Mouse (Mus musculus) kidney, embryonic 15.5 days (tissue): Measurements from ENCODE around the gene Hoxa1. TPM values are rescaled to one million over a fixed set of nuclear protein-coding genes. Genes with fewer than 3 reads are reported as not detected.

Source experiments
- ATAC-seq: fragments of 200-750 bp; cut with Nextera tagmentation; replicated peaks from 2 replicates; pipeline ENCODE4 v1.8.0; 2017; ENCODE audit warnings: moderate TSS enrichment; ENCODE audit not compliant: low FRiP score
- H3K27ac ChIP-seq: fragments of 300-500 bp; sonication (generic); 2 replicates; pipeline ENCODE4 v1.5.1; 2015; ENCODE audit warnings: mild to moderate bottlenecking, inconsistent platforms
- H3K27me3 ChIP-seq: fragments of 300-500 bp; sonication (generic); 2 replicates; pipeline ENCODE4 v1.6.1; 2015; ENCODE audit warnings: inconsistent platforms
- H3K36me3 ChIP-seq: fragments of 300-500 bp; sonication (generic); 2 replicates; pipeline ENCODE4 v1.6.1; 2015; ENCODE audit warnings: inconsistent platforms
- H3K4me1 ChIP-seq: fragments of 300-500 bp; sonication (generic); 2 replicates; pipeline ENCODE4 v1.6.1; 2015; ENCODE audit warnings: inconsistent platforms
- H3K4me2 ChIP-seq: fragments of 300-500 bp; sonication (generic); 2 replicates; pipeline ENCODE4 v1.6.1; 2015; ENCODE audit warnings: moderate library complexity, mild to moderate bottlenecking, inconsistent platforms
- H3K4me3 ChIP-seq: fragments of 300-500 bp; sonication (generic); replicated peaks from 2 replicates; pipeline ENCODE4 v1.5.1; 2015; ENCODE audit warnings: mild to moderate bottlenecking, inconsistent platforms
- H3K9ac ChIP-seq: fragments of 300-500 bp; sonication (generic); 2 replicates; pipeline ENCODE4 v1.6.1; 2015; ENCODE audit warnings: mild to moderate bottlenecking, inconsistent platforms
- H3K9me3 ChIP-seq: fragments of 300-500 bp; sonication (generic); replicated peaks from 2 replicates; pipeline ENCODE4 v1.6.1; 2016; ENCODE audit warnings: inconsistent platforms
- WGBS: fragments of 180-500 bp; shearing (Covaris S2); methylation state at CpG from one replicate; pipeline ENCODE4 v1.1.7; 2015; ENCODE audit warnings: mixed read lengths; 5-methylcytosine and 5-hydroxymethylcytosine counted together
- polyA plus RNA-seq: library from polyadenylated mRNA; unstranded; fragments of >200 nt; fragmentation: Nextera tagmentation; extraction: Ambion mirVana; gene quantifications from 2 replicates; pipeline ENCODE4 v1.2.1, GENCODE M21; 2015

Gene Hoxa1
- polyA plus RNA-seq, 1 experiment from 2014 or later: 0.81 TPM

- Histone ChIP-seq H3K27ac (peak overlapping the region; percentile 98), H3K4me1 (peaks cover 100% of the 10 kb centered on the region), H3K9me3 (no peaks in the 10 kb centered on the region), H3K9ac (no peak overlapping the region), H3K4me3 (no peak overlapping the region), H3K4me2 (peak overlapping the region; percentile 45), H3K36me3 (0 out of 2 replicates have a peak, but pooled peaks cover 10% of the 10 kb centered on the region), H3K27me3 (no peaks in the 10 kb centered on the region)
- no peak for ATAC-seq
- WGBS: 28% methylated on average over 3 of the region's 3 CpGs
Measured at GRCm38 (mm10) chr6:52185834-52186233, 27.7 kb upstream of the Hoxa1 start.

GRCm38 (mm10) chr6:52185222-52185621 is 27.1 kb upstream of the Hoxa1 start:
- WGBS: 3% methylated on average over 19 of the region's 19 CpGs
- peak overlapping the region; percentile 9; the same call in 1 of the 2 replicates for H3K4me3 ChIP-seq

GRCm38 (mm10) chr6:52184668-52185067 is 26.6 kb upstream of the Hoxa1 start:
- Histone ChIP-seq H3K4me3 (no peak overlapping the region), H3K27me3 (no peaks in the 10 kb centered on the region)

More at GRCm38 (mm10) chr6:52185222-52185621, 27.1 kb upstream of the Hoxa1 start:
- H3K9ac ChIP-seq: no peak overlapping the region
- H3K27me3 ChIP-seq: no peaks in the 10 kb centered on the region
- H3K4me1 ChIP-seq: peaks cover 100% of the 10 kb centered on the region
- H3K36me3 ChIP-seq: 0 out of 2 replicates have a peak, but pooled peaks cover 10% of the 10 kb centered on the region
- ATAC-seq: no peak
- peak overlapping the region; percentile 45 for H3K4me2 ChIP-seq
- H3K27ac ChIP-seq: peak overlapping the region; percentile 98
- no peaks in the 10 kb centered on the region for H3K9me3 ChIP-seq

GRCm38 (mm10) chr6:52183311-52184080 is 25.4 kb upstream of the Hoxa1 start:
- ATAC-seq: peak; percentile 63
- 24% methylated on average over 10 of the region's 10 CpGs for WGBS
- Histone ChIP-seq H3K27me3 (no peaks in the 10 kb centered on the region), H3K4me1 (peaks cover 100% of the 10 kb centered on the region), H3K9me3 (no peaks in the 10 kb centered on the region), H3K27ac (peak overlapping the region; percentile 98), H3K4me3 (0 out of 2 replicates have a peak overlapping the region, but pooled peaks have one; percentile 5), H3K9ac (peak overlapping the region; percentile 19; the same call in 1 of the 2 replicates), H3K4me2 (peak overlapping the region; percentile 45), H3K36me3 (0 out of 2 replicates have a peak, but pooled peaks cover 10% of the 10 kb centered on the region)

More at GRCm38 (mm10) chr6:52184668-52185067, 26.6 kb upstream of the Hoxa1 start:
- peaks cover 100% of the 10 kb centered on the region for H3K4me1 ChIP-seq
- 0 out of 2 replicates have a peak, but pooled peaks cover 10% of the 10 kb centered on the region for H3K36me3 ChIP-seq
- 19% methylated on average over 6 of the region's 6 CpGs for WGBS
- H3K27ac ChIP-seq: peak overlapping the region; percentile 98
- peak overlapping the region; percentile 45 for H3K4me2 ChIP-seq
- H3K9me3 ChIP-seq: no peaks in the 10 kb centered on the region
- H3K9ac ChIP-seq: no peak overlapping the region
- ATAC-seq: no peak

- H3K9ac ChIP-seq: 0 out of 2 replicates have a peak overlapping the region, but pooled peaks have one; percentile 19
- H3K4me1 ChIP-seq: peaks cover 99% of the 10 kb centered on the region
- 13% methylated on average over 1 of the region's 1 CpGs for WGBS
- H3K9me3 ChIP-seq: no peaks in the 10 kb centered on the region
- peak overlapping the region; percentile 98 for H3K27ac ChIP-seq
- peak overlapping the region; percentile 45 for H3K4me2 ChIP-seq
- H3K4me3 ChIP-seq: no peak overlapping the region
- H3K27me3 ChIP-seq: no peaks in the 10 kb centered on the region
- 0 out of 2 replicates have a peak, but pooled peaks have one; percentile 16 for ATAC-seq
- H3K36me3 ChIP-seq: 0 out of 2 replicates have a peak, but pooled peaks cover 10% of the 10 kb centered on the region
Measured at GRCm38 (mm10) chr6:52182793-52183192, 24.7 kb upstream of the Hoxa1 start.

GRCm38 (mm10) chr6:52182030-52182429 is 23.9 kb upstream of the Hoxa1 start:
- 30% methylated on average over 2 of the region's 2 CpGs for WGBS
- H3K27ac ChIP-seq: peak overlapping the region; percentile 98
- no peaks in the 10 kb centered on the region for H3K27me3 ChIP-seq
- H3K4me2 ChIP-seq: peak overlapping the region; percentile 7; the same call in 1 of the 2 replicates
- H3K4me1 ChIP-seq: peaks cover 99% of the 10 kb centered on the region
- H3K9me3 ChIP-seq: no peaks in the 10 kb centered on the region
- no peak overlapping the region for H3K9ac ChIP-seq
- H3K36me3 ChIP-seq: 0 out of 2 replicates have a peak, but pooled peaks cover 10% of the 10 kb centered on the region
- no peak overlapping the region for H3K4me3 ChIP-seq
- ATAC-seq: no peak

GRCm38 (mm10) chr6:52180726-52181125 is 22.6 kb upstream of the Hoxa1 start:
- 44% methylated on average over 3 of the region's 3 CpGs for WGBS
- Histone ChIP-seq H3K4me3 (peak overlapping the region; percentile 62), H3K4me2 (peak overlapping the region; percentile 67), H3K9ac (peak overlapping the region; percentile 56), H3K4me1 (peaks cover 96% of the 10 kb centered on the region), H3K27ac (peak overlapping the region; percentile 98), H3K36me3 (0 out of 2 replicates have a peak, but pooled peaks cover 7% of the 10 kb centered on the region), H3K9me3 (no peaks in the 10 kb centered on the region), H3K27me3 (no peaks in the 10 kb centered on the region)
- ATAC-seq: no peak

- Histone ChIP-seq H3K9ac (peak overlapping the region; percentile 56), H3K4me1 (peaks cover 91% of the 10 kb centered on the region), H3K27ac (peak overlapping the region; percentile 98), H3K4me3 (peak overlapping the region; percentile 62), H3K9me3 (no peaks in the 10 kb centered on the region), H3K27me3 (no peaks in the 10 kb centered on the region), H3K4me2 (peak overlapping the region; percentile 67), H3K36me3 (0 out of 2 replicates have a peak, but pooled peaks cover 7% of the 10 kb centered on the region)
- WGBS: 20% methylated on average over 11 of the region's 11 CpGs
- no peak for ATAC-seq
Measured at GRCm38 (mm10) chr6:52180213-52180710, 22.1 kb upstream of the Hoxa1 start.

GRCm38 (mm10) chr6:52179690-52180089 is 21.6 kb upstream of the Hoxa1 start:
- Histone ChIP-seq H3K36me3 (0 out of 2 replicates have a peak, but pooled peaks cover 7% of the 10 kb centered on the region), H3K9me3 (no peaks in the 10 kb centered on the region), H3K9ac (peak overlapping the region; percentile 56), H3K4me2 (peak overlapping the region; percentile 67), H3K4me1 (peaks cover 91% of the 10 kb centered on the region), H3K27me3 (no peaks in the 10 kb centered on the region), H3K4me3 (peak overlapping the region; percentile 62), H3K27ac (peak overlapping the region; percentile 98)
- 11% methylated on average over 10 of the region's 10 CpGs for WGBS
- no peak for ATAC-seq

- peaks cover 89% of the 10 kb centered on the region for H3K4me1 ChIP-seq
- WGBS: 13% methylated on average over 4 of the region's 4 CpGs
- H3K27ac ChIP-seq: peak overlapping the region; percentile 98
- no peak for ATAC-seq
- H3K36me3 ChIP-seq: 0 out of 2 replicates have a peak, but pooled peaks cover 7% of the 10 kb centered on the region
- H3K9me3 ChIP-seq: no peaks in the 10 kb centered on the region
- H3K27me3 ChIP-seq: no peaks in the 10 kb centered on the region
- peak overlapping the region; percentile 56 for H3K9ac ChIP-seq
- peak overlapping the region; percentile 67 for H3K4me2 ChIP-seq
- peak overlapping the region; percentile 62 for H3K4me3 ChIP-seq
Measured at GRCm38 (mm10) chr6:52178918-52179665, 21.0 kb upstream of the Hoxa1 start.

GRCm38 (mm10) chr6:52177806-52178205 is 19.7 kb upstream of the Hoxa1 start:
- no peak for ATAC-seq
- Histone ChIP-seq H3K9me3 (no peaks in the 10 kb centered on the region), H3K4me2 (peak overlapping the region; percentile 67), H3K9ac (peak overlapping the region; percentile 78), H3K4me3 (peak overlapping the region; percentile 62), H3K27ac (peak overlapping the region; percentile 98), H3K36me3 (0 out of 2 replicates have a peak, but pooled peaks cover 7% of the 10 kb centered on the region), H3K27me3 (no peaks in the 10 kb centered on the region), H3K4me1 (peaks cover 87% of the 10 kb centered on the region)
- 9% methylated on average over 9 of the region's 9 CpGs for WGBS
